Mouse (Mus musculus) erythroblast, embryonic 14.5 days (primary cell): Measurements from ENCODE around the gene Wdr66.

ENCODE experiments used
- GATA1 ChIP-seq: IDR thresholded peaks from 2 replicates; pipeline ENCODE4 v1.6.1; 2012; ENCODE audit warnings: low read length, inconsistent platforms, mixed read lengths
- TAL1 ChIP-seq: IDR thresholded peaks from 3 replicates; pipeline ENCODE4 v1.6.1; 2012; ENCODE audit warnings: low read length, inconsistent platforms, mixed read lengths

DNA sequence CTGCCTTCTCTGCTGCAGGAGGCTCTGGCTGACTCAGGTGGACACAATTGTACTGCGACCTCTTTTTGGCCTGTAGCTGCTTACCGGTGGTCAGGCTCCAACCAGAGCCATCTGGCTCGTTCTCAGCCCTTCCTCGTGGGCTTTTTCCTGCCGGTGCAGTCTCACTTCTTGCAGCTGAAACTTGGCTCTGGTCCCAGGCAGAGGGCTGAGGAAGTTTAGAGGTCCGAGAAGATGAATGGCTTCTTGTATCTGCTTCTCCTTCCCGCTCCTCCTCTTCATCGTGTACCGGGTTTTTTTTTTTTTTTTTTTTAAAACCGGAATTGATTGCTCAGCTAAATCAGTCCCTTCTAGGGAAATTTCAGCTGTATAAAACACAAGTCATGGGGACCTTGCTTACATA, 124.7 kb downstream of the Wdr66 start:
- TF ChIP-seq TAL1 (no peak), GATA1 (no peak)
